Mouse (Mus musculus): Measurements from ENCODE around the gene Fam50b. TPM values are rescaled to one million over a fixed set of nuclear protein-coding genes. Genes with fewer than 3 reads are reported as not detected.

The Fam50b gene
- total RNA-seq, 2 experiments from 2014 or later, result not detected

GRCm38 (mm10) chr13:34794426-34794825 is 59.8 kb downstream of the Fam50b start:
- peak; percentile 16 to 39 for DNase-seq

Other genes starting within 250 kb of the Fam50b start
- 1 to 10 TPM; 4.1 to 5.1 TPM for gene Pxdc1, start 81.4 kb upstream of the Fam50b start, total RNA-seq (2021)
- 10 to 100 TPM; 76.2 to 94.2 TPM for gene Prpf4b, start 140.5 kb downstream of the Fam50b start, total RNA-seq (2021)
- gene Fam217a, start 189.5 kb downstream of the Fam50b start, total RNA-seq (2021), result 1 to 10 TPM in 1 of 2 experiments, under 1 TPM in 1; 0.76 to 1.4 TPM
- gene 4933417A18Rik, start 189.6 kb downstream of the Fam50b start, total RNA-seq (2021), result not detected
- gene Eci3, start 229.0 kb downstream of the Fam50b start, total RNA-seq (2021), result 1 to 10 TPM; 2.0 to 2.1 TPM

Data from adrenal gland, postnatal 36 days (tissue).